Mouse (Mus musculus): Measurements from ENCODE around the gene Slc4a1ap.

- no peak for TF ChIP-seq CTCF (IDR thresholded peaks at IDR 0.05; ENCODE audit: insufficient read depth, low read depth, low read length)
- TF ChIP-seq POLR2A (IDR thresholded peaks at IDR 0.05; ENCODE audit: insufficient read depth, low read depth, low read length) = no peak
Observed at GRCm38 (mm10) chr5:31560352-31560751, 33.6 kb downstream of the Slc4a1ap start.
